Mouse (Mus musculus): ENCODE measurements around the gene Lipe.

- TF ChIP-seq CTCF (IDR thresholded peaks at IDR 0.05; ENCODE audit: extremely low read depth, insufficient read depth, insufficient read length, insufficient replicate concordance): no peak
- TF ChIP-seq POLR2A (IDR thresholded peaks at IDR 0.05; ENCODE audit: low read depth, low read length): no peak
Observed at GRCm38 (mm10) chr7:25377100-25377700, 21.3 kb downstream of the Lipe start.
